In the genomic region with DNA sequence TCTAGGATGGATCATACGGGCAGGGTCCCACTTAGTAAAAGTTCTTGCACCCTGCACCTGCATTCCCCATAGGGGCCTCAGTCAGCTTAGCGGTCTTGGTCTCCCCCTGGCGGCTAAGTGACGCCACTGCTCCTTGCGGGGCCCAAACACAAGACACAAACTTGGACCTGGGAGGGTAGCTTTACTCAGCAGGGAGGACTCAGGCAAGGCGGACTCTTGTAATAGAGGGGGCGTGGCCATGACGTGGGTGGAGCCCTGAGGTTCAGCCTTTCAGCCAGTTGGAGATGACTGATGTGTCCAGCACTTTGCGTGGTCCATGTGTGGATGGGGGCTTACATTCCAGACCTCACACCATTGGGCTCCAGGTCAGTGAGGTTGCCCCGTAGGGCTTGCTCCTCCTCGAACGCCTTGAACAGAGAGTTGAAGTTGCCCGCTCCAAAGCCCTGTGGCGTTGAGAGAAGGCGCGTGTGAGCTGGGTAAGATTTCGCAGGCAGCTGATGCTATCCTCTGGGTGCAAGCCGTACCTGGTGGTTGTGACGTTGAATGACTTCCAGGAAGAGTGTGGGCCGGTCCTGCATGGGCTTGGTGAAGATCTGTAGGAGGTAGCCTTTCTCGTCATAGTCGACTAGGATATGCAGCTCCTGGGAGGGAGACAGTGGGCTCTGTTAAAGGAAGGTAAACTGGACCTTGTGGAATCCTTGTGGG, we compare ENCODE assay signal across 8 mouse cellular contexts. TPM values are rescaled to one million over a fixed set of nuclear protein-coding genes. Genes with fewer than 3 reads are reported as not detected.
DNase-seq lines count a peak whose midpoint lies in the region; ATAC-seq lines count a peak whose summit lies in the region.

No protein-coding gene starts in this region.

- H3K4me2 ChIP-seq in intestine, embryonic 14.5 days (ENCODE audit: low read length), result peak overlapping the region; percentile 52

- ATAC-seq in intestine, embryonic 14.5 days (replicated peaks; ENCODE audit: low FRiP score, low TSS enrichment, low read depth), result peak; percentile 84

- peaks cover 4% of the 10 kb centered on the region for H3K36me3 ChIP-seq in intestine, embryonic 14.5 days (ENCODE audit: control insufficient read depth, insufficient read depth, low read length)
- peaks cover 7% of the 10 kb centered on the region for H3K36me3 ChIP-seq in midbrain, embryonic 10.5 days

- 12% methylated on average over 22 of the region's 22 CpGs for WGBS in intestine, embryonic 14.5 days
- WGBS in midbrain, embryonic 10.5 days, result 16% methylated on average over 22 of the region's 22 CpGs

- 0 out of 2 replicates have a peak, but pooled peaks cover 2% of the 10 kb centered on the region for H3K9me3 ChIP-seq in intestine, embryonic 14.5 days (ENCODE audit: control insufficient read depth, low read length)
- no peaks in the 10 kb centered on the region for H3K9me3 ChIP-seq in midbrain, embryonic 10.5 days (replicated peaks)

- peak; percentile 89 for DNase-seq in adrenal gland, adult 2 months
- DNase-seq in embryo, embryonic 11.5 days (ENCODE audit: low read depth, low spot score), result peak; percentile 80
- peak; percentile 69 to 79 for DNase-seq in gastrocnemius, postnatal 36 days
- peak; percentile 98 for DNase-seq in intestine, embryonic 14.5 days (ENCODE audit: low spot score)
- peak; percentile 77 to 82 for DNase-seq in left cerebral cortex, postnatal 25 days (ENCODE audit: low spot score in 2 of 2)
- DNase-seq in midbrain, embryonic 10.5 days (ENCODE audit: low spot score), result peak; percentile 89
- peak; percentile 57 to 69 for DNase-seq in right cerebral cortex, postnatal 36 days (ENCODE audit: low spot score in 2 of 2)
- DNase-seq in yolk sac, embryonic 10.5 days (ENCODE audit: low spot score), result peak; percentile 82

- H3K4me1 ChIP-seq in intestine, embryonic 14.5 days (replicated peaks; ENCODE audit: control insufficient read depth, insufficient read depth, low read length), result 0 out of 2 replicates have a peak, but pooled peaks cover 6% of the 10 kb centered on the region
- H3K4me1 ChIP-seq in midbrain, embryonic 10.5 days, result peaks cover 15% of the 10 kb centered on the region

- H3K4me3 ChIP-seq in intestine, embryonic 14.5 days (ENCODE audit: low read depth, low read length), result peak overlapping the region; percentile 25
- peak overlapping the region; percentile 41 for H3K4me3 ChIP-seq in midbrain, embryonic 10.5 days

- H3K9ac ChIP-seq in intestine, embryonic 14.5 days (ENCODE audit: low read length), result no peak overlapping the region

- intact Hi-C loops in gastrocnemius, postnatal 36 days (cut with DNase I), result loop anchor here (1.0 to 5.0 kb wide), 3 partner anchors 39 to 104 kb away; a partner anchor contains a TSS
- intact Hi-C loops in left cerebral cortex, postnatal 25 days (cut with DNase I), result loop anchor here (1.0 to 5.0 kb wide), 4 partner anchors 39 to 204 kb away; a partner anchor contains a TSS

- no peak overlapping the region for H3K27ac ChIP-seq in intestine, embryonic 14.5 days (ENCODE audit: low read depth)
- H3K27ac ChIP-seq in midbrain, embryonic 10.5 days (replicated peaks), result no peak overlapping the region

- H3K27me3 ChIP-seq in intestine, embryonic 14.5 days (replicated peaks; ENCODE audit: control insufficient read depth, insufficient read depth, low read length), result no peaks in the 10 kb centered on the region
- H3K27me3 ChIP-seq in midbrain, embryonic 10.5 days (ENCODE audit: low read depth, poor library complexity, severe bottlenecking), result no peaks in the 10 kb centered on the region

RNA-seq across cellular contexts. Expression of a gene that starts 2.6 kb away (rescaled TPM):
- 10 to 100 TPM; 20.5 to 29.1 TPM for total RNA-seq in adrenal gland, adult 2 months (2021)
- 17.9 and 22.6 TPM in 2 replicates for polyA plus RNA-seq in adrenal gland, adult 2 months (2012; rRNA removed)
- total RNA-seq in gastrocnemius, postnatal 36 days (2021), result 10 to 100 TPM; 13.0 to 15.7 TPM
- 58.6 and 68.4 TPM in 2 replicates for polyA plus RNA-seq in intestine, embryonic 14.5 days (2014; fragmentation: Nextera tagmentation; extraction: Ambion mirVana)
- 10 to 100 TPM; 26.2 to 27.7 TPM for total RNA-seq in left cerebral cortex, postnatal 25 days (2021)
- 75.7 and 78.5 TPM in 2 replicates for polyA plus RNA-seq in midbrain, embryonic 10.5 days (2016; fragmentation: Nextera tagmentation; extraction: Ambion mirVana)

RNA-seq across cellular contexts. Expression of a gene that starts 10.7 kb away (rescaled TPM):
- total RNA-seq in adrenal gland, adult 2 months (2021), result 10 to 100 TPM in 1 of 2 experiments, 1 to 10 TPM in 1; 5.0 to 11.2 TPM
- polyA plus RNA-seq in adrenal gland, adult 2 months (2012; rRNA removed), result 1.0 and 2.2 TPM in 2 replicates
- total RNA-seq in gastrocnemius, postnatal 36 days (2021), result under 1 TPM in 1 of 2 experiments, not detected in 1; 0.79 TPM
- polyA plus RNA-seq in intestine, embryonic 14.5 days (2014; fragmentation: Nextera tagmentation; extraction: Ambion mirVana), result 1.3 and 1.9 TPM in 2 replicates
- not detected for total RNA-seq in left cerebral cortex, postnatal 25 days (2021)
- not detected in 2 replicates for polyA plus RNA-seq in midbrain, embryonic 10.5 days (2016; fragmentation: Nextera tagmentation; extraction: Ambion mirVana)

RNA-seq across cellular contexts. Expression of a gene that starts 29.8 kb away (rescaled TPM):
- total RNA-seq in adrenal gland, adult 2 months (2021), result 10 to 100 TPM; 20.5 to 24.0 TPM
- 17.2 and 22.3 TPM in 2 replicates for polyA plus RNA-seq in adrenal gland, adult 2 months (2012; rRNA removed)
- 10 to 100 TPM in 1 of 2 experiments, 1 to 10 TPM in 1; 7.7 to 13.0 TPM for total RNA-seq in gastrocnemius, postnatal 36 days (2021)
- polyA plus RNA-seq in intestine, embryonic 14.5 days (2014; fragmentation: Nextera tagmentation; extraction: Ambion mirVana), result 10.3 and 10.6 TPM in 2 replicates
- 10 to 100 TPM; 27.0 to 32.1 TPM for total RNA-seq in left cerebral cortex, postnatal 25 days (2021)
- 7.4 and 7.9 TPM in 2 replicates for polyA plus RNA-seq in midbrain, embryonic 10.5 days (2016; fragmentation: Nextera tagmentation; extraction: Ambion mirVana)

RNA-seq across cellular contexts. Expression of a gene that starts 39.3 kb away (rescaled TPM):
- total RNA-seq in adrenal gland, adult 2 months (2021), result 1 to 10 TPM in 1 of 2 experiments, under 1 TPM in 1; 0.84 to 3.8 TPM
- 1.7 and 3.6 TPM in 2 replicates for polyA plus RNA-seq in adrenal gland, adult 2 months (2012; rRNA removed)
- total RNA-seq in gastrocnemius, postnatal 36 days (2021), result under 1 TPM; 0.15 to 0.38 TPM
- 1.5 and 1.9 TPM in 2 replicates for polyA plus RNA-seq in intestine, embryonic 14.5 days (2014; fragmentation: Nextera tagmentation; extraction: Ambion mirVana)
- 10 to 100 TPM; 48.6 to 55.2 TPM for total RNA-seq in left cerebral cortex, postnatal 25 days (2021)
- 1.4 and 1.9 TPM in 2 replicates for polyA plus RNA-seq in midbrain, embryonic 10.5 days (2016; fragmentation: Nextera tagmentation; extraction: Ambion mirVana)
